Mouse (Mus musculus) T-helper 2 cell (primary cell): ENCODE data around the gene Zbtb9.

Experiments
- in situ Hi-C: fragments of 300-600 bp; cut with MboI, MseI; formaldehyde crosslinking; loops from one replicate; pipeline ENCODE4 v1.15.1; 2025; ENCODE audit warnings: high pct_unique_total_duplicates

The Zbtb9 gene

DNA sequence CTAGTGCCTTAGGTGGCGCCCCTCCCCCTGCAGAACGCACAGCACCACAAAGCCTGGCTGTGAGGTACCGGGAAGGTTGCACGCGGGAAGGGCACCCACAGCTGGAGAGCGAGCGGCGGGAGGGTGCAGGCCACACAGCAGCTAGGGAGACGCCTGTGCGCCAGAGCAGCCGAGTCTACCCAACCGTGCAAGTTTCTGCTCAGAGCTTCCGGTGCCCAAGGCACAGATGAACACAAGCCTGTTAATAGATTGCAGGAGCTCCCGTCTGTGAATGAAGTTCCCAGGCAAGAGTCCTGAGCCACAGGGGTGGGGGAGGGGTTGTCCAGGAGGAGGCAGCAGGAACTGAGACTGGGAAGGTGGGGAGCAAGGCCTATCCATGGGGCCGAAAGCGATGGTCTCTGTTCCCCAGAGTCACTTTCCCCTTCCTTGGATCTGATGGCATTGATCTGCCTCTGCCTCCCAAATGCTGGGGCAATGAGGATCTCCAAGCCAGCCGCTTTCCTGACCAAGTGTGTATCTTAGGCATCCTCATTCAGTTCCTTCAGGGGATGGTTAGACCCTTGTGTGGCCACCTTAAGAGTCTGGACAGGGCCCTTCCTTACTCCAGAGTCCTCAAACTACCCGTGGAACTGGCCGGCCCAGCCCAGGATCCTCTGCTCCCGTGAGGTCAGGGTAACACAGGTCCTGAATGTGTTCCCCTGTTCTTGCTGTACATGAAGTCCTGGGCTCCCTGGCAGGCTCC is 67.5 kb downstream of the Zbtb9 start:
- in situ Hi-C loops = no loop called here

DNA sequence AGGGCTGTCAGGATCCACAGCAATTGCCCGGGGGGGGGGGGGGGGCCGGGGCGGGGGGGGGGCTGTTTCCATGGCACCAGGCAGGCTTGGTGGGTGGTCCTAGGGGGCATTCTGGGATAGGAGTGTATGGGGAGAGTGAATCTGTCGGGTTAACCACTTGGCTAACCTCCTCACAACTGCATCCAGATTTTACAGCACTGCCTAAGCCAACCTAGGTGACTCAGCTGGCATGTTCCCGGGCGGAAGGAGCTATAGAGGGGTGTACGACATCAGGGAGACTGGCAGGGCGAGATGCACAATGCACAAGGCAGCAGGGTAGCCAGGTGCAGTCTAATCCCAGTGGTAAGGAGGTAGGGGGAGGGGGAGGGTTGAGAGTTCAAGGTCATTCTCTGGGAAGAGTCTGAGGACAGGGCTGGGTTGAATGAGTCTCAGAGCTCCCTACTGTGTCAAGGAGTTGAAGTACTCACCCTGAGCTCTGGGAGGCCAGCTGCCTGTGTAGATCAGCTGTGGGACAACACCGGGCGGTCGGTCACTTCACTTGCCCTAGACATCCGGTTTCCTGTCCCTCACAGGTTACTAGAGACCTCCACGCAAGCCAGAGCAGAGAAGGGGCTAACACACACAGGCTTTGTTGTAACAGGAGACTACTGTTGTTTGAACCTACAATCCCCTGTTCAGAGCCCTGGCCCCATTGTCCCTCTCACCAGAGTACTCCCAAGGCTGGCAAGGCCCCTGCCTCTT is 68.2 kb downstream of the Zbtb9 start:
- in situ Hi-C loops = no loop called here

DNA sequence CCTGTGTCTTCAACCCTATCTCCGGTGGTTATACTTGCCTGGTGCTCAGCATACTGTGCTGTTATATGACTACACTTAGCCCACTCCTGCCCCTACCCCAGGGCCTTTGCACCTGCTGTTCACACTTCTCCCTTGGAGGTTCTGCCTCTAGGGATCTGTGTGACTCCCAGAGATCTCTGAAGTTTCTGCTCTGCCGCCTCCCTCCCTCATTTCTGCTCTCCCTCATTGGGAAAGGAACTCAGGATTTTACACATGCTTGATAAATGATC is 68.8 kb downstream of the Zbtb9 start:
- in situ Hi-C loops = no loop called here

DNA sequence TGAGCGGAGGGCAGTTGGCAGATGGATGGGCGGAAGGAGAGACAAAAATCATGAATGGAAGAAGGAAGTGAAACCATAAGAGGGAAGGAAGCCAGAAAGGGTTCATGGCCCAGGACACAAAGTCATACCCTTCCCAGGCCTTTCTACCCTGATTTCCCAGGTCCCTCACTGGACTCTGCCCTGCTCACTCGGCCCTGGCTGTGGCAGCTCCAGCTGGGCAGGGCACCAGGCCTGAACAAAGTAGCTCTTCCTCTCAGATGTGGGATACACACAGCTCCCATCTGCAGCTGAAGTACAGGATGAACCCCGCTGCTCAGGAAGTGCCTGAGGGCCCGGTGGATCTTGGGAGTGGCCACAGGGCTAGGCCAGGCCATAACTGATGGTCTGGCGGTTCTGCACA is 69.9 kb downstream of the Zbtb9 start:
- in situ Hi-C loops = no loop called here

DNA sequence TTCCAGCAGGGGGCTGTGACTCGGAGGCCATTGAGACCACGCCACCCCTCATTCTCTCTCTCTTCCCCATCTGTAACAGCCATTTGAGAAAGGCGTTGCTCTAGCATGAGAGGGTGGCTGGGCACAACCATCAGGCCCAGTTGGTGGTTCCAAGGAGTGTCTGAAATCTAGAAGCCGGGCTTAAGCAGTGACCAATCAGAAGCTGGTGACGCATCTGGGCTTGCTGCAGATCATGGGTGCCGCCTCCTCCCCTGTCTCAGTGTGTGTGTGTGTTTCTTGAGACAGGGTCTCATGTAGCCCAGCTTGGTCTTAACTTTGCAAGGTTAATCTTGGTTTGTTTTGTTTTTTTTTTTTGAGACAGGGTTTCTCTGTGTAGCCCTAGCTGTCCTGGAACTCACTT is 72.2 kb downstream of the Zbtb9 start:
- in situ Hi-C loops = loop anchor here (5.0 kb wide), 2 partner anchors 38 to 42 kb away; no protein-coding TSS in a partner anchor

DNA sequence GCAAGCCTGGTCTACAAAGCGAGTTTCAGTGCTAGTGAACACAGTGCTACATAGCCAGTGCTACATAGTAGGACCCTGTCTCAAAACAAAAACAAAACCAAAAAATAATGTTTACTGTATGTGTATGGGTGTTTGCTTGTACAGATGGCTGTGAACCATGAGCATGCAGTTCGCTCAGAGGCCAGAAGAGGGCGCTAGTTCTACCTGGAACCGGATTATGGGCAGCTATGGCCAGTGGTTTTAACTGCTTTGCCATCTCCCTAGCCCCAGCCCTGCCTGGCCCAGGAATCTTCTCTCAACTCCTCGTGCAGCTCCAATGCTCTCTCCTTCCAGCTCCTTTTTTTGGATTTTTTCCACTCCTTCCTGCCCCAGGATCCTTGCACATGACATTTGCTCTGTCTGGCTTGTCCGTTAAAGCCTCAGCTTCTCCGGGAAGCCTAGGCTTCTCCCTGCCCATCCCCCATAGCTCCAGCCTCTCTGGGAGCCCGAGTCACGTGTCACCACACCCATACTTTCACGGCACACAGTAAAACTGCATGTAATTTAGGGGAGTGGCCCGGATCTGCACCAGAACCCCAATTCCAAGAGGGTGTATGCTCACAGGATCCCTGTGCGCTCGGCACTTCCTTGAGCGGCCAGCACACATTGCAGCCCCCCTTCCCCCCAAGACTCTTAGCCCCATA is 74.9 kb downstream of the Zbtb9 start:
- in situ Hi-C loops = loop anchor here (5.0 kb wide), 2 partner anchors 39 to 41 kb away; no protein-coding TSS in a partner anchor

DNA sequence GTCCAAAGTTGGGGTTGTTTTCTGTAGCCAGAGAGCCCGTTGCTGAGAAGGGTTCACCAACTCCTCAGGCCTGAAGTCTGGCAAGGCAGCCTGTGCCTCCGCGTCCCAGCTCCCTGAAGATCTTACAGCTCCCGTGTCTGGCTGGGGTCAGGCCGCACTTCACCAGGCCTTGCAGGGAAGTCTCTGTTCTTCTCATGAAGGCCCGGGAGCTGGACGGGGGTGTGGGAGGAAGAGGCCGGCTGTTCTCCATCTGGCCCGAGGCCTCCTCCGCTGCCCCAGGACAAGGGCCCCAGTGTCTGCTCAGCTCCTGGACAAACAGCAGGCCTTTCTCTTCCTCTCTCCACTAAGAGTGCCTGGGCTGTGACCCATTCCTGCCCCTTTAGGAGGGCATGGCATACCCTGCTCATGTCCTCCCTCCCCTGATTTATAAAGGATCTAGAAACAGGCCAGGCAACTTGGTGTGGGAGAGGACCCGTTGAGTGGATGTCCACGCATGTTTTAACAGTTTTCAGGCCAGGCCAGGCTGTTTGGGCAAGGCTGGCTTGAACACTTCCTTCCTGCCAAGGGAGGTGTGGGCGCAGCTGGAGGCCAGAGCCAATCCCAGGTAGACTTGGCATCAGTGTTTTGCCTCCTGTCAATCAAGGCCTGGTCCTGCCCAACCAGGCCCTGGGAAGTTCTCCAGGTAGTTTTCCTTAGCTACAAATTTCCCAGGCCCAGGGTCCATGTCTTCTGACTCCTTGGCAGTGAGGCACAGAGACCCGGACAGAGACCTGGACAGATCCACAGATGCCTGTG is 75.7 kb downstream of the Zbtb9 start:
- in situ Hi-C loops = loop anchor here (5.0 kb wide), 2 partner anchors 39 to 41 kb away; no protein-coding TSS in a partner anchor

DNA sequence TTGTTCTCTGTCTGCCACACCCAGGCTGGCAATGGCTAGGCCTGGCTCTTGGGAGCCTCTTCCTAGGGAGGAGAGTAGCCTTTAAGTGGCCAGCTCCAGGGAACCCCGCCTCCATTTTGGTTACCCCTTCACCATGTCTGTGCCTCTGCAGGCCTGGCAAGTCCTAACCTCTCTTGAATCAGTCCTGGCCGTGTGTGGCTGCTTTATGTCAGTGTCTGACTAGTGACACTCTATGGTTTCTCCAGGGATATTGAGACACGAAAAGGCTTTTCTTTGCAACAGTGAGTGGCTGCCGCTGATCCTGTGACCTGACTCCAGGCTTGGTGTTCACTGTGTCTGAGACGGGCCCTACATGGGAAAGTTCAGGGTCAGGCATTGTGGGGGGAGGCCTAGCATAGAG is 77.9 kb downstream of the Zbtb9 start:
- in situ Hi-C loops = no loop called here

DNA sequence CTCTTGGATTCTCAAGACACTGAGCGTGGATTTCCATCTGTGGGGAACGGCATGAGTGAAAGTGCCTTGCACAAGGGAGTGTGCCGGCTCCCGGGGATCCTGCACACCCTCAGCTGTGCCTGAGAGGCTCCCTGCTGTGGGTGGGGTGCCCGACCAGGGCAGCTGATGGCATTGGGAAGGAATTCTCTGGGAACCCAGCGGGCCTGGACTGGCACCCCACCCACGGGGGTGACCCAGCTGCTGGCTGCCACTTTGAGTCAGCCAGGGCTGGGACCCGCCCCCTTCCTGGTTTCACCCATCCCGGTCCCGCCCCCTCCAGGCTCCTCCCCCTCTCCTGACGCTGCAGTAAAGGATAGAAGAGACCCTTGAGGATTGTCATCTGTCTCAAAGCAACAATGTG is 78.5 kb downstream of the Zbtb9 start:
- in situ Hi-C loops = no loop called here

DNA sequence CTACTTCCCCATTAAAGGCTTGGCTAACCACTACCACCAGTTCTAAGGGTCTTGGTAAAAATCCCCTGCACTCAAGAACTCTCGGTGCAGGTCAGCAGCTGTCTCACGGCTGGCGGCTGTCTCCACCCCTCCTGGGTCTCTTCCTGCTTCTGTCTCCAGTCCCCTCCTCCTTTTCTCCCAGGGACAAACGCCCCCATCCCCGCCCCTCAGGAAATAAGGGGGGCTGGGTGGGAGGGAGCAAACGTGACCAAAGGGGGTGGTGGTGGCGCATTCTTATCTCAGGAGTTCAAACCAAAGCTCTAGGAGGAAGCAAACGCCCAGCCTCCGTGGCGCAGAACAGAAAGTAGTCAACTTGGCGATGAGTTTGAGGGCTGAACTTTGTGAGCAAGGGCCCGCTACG is 83.2 kb downstream of the Zbtb9 start:
- in situ Hi-C loops = no loop called here

DNA sequence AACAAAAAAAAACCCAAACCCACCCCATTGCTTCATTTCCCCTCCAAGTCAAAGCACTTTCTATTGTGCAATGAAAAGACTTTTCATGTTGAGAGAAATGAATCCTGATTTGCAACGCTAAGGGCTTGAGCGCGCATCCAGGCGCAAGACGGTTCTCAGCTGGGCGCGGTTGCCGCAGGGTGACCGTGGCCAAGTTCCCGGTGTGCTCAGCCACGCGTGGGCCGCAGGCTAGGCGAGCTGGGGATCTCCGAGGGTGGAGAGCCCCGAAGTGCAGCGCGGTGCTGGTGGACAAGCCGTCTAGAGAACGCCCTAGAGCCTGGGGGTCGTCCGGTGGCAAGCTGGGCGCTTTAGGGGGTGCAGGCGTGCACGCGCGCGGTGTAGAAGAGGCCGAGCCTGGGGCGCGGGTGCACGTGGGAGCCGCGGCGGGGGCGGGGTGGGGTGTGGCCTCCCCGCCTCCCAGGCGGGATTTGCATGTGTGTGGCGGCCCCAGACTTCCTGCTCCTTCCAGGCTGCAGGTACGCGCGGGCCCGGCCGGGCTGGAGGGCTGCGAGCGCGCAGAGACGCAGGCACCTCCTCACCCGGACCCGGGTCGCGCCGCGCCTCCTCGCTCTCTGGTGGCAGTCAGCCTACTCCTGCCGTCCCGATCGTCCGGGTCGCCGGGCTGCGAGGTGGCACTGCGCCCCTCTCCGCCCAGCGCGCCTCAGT is 84.0 kb downstream of the Zbtb9 start, which contains the start of gene Itpr3:
TSS of gene Itpr3 (plus strand) at position 493 of the 705 bp plus-strand sequence.
- in situ Hi-C loops = no loop called here

DNA sequence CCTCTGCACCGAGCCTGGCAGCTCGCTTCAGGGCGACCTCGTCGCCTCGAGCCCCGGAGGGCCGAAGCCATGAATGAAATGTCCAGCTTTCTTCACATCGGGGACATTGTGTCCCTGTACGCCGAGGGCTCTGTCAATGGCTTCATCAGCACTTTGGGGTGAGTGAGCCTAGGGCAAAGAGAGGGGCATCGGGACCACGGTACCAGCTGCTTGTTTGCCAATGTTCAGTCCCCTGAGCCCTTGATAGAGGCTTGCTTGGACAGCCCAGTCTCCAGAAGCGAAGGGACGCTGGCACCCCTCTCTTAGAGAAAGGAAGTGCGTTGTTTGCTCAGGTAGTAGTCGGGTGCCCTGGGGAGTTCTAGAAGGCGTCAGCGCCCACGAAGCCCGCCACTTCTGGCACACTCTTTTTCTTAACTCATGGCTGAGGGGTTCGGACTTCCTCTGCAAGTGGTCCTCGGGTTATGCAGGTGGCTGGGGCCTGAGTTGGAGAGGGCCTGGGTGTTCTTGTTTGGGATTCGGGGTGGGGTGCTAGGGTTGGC is 84.6 kb downstream of the Zbtb9 start:
- in situ Hi-C loops = no loop called here
